Mouse (Mus musculus) E14TG2a.4 (cell line): ENCODE data around the gene Gad2.

Source experiments
- CTCF ChIP-seq: conservative IDR thresholded peaks from 2 replicates; pipeline ENCODE4 v1.5.1; 2014; ENCODE audit warnings: low read length
- NANOG ChIP-seq: IDR thresholded peaks from 2 replicates; pipeline ENCODE4 v1.6.1; 2014; ENCODE audit warnings: borderline replicate concordance, low read length, mixed read lengths

DNA sequence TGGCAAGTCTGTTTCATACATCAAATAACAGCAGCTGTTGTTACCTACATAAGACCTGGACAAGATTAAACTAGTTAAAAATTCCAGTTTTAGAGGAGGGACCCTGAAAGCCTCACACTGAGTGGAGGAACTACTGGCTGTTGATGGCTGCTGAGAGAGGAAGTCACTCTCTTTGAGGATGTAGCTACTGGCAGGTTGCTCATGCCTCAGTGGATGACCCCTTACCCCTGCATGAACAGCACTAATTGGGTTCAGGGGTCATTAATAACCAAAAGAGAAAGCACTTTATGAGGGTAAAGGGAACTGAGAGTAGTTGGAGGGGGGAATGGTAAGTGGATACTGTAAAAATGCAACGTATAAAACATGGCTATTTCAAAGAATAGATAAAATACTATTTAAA lies 105.1 kb downstream of the Gad2 start:
- TF ChIP-seq CTCF (no peak), NANOG (no peak)
